Mouse (Mus musculus) intestine, embryonic 15.5 days (tissue): ENCODE results near the gene Dennd1a. TPM values are rescaled to one million over a fixed set of nuclear protein-coding genes. Genes with fewer than 3 reads are reported as not detected.

ENCODE experiments used
- ATAC-seq: fragments of 200-750 bp; cut with Nextera tagmentation; 2 replicates; pipeline ENCODE4 v1.8.0; 2017; ENCODE audit warnings: moderate TSS enrichment, moderate library complexity
- H3K27ac ChIP-seq: fragments of 300-500 bp; sonication (generic); 2 replicates; pipeline ENCODE4 v1.5.1; 2015; ENCODE audit warnings: mild to moderate bottlenecking, inconsistent platforms
- H3K27me3 ChIP-seq: fragments of 300-500 bp; sonication (generic); replicated peaks from 2 replicates; pipeline ENCODE4 v1.6.1; 2015; ENCODE audit warnings: inconsistent platforms
- H3K36me3 ChIP-seq: fragments of 300-500 bp; sonication (generic); 2 replicates; pipeline ENCODE4 v1.6.1; 2015; ENCODE audit warnings: inconsistent platforms
- H3K4me1 ChIP-seq: fragments of 300-500 bp; sonication (generic); replicated peaks from 2 replicates; pipeline ENCODE4 v1.6.1; 2015; ENCODE audit warnings: inconsistent platforms
- H3K4me2 ChIP-seq: fragments of 300-500 bp; sonication (generic); replicated peaks from 2 replicates; pipeline ENCODE4 v1.6.1; 2015; ENCODE audit warnings: mild to moderate bottlenecking, inconsistent platforms
- H3K4me3 ChIP-seq: fragments of 300-500 bp; sonication (generic); replicated peaks from 2 replicates; pipeline ENCODE4 v1.5.1; 2015; ENCODE audit warnings: inconsistent platforms
- H3K9ac ChIP-seq: fragments of 300-500 bp; sonication (generic); 2 replicates; pipeline ENCODE4 v1.6.1; 2015; ENCODE audit warnings: inconsistent platforms
- H3K9me3 ChIP-seq: fragments of 300-500 bp; sonication (generic); 2 replicates; pipeline ENCODE4 v1.6.1; 2016; ENCODE audit warnings: inconsistent platforms
- WGBS: fragments of 180-500 bp; shearing (Covaris S2); methylation state at CpG from one replicate; pipeline ENCODE4 v1.1.7; 2015; 5-methylcytosine and 5-hydroxymethylcytosine counted together
- polyA plus RNA-seq: library from polyadenylated mRNA; unstranded; fragments of >200 nt; fragmentation: Nextera tagmentation; extraction: Ambion mirVana; gene quantifications from 2 replicates; pipeline ENCODE4 v1.2.1, GENCODE M21; 2015

The Dennd1a gene
- 10.6 and 11.2 TPM in 2 replicates for polyA plus RNA-seq

DNA sequence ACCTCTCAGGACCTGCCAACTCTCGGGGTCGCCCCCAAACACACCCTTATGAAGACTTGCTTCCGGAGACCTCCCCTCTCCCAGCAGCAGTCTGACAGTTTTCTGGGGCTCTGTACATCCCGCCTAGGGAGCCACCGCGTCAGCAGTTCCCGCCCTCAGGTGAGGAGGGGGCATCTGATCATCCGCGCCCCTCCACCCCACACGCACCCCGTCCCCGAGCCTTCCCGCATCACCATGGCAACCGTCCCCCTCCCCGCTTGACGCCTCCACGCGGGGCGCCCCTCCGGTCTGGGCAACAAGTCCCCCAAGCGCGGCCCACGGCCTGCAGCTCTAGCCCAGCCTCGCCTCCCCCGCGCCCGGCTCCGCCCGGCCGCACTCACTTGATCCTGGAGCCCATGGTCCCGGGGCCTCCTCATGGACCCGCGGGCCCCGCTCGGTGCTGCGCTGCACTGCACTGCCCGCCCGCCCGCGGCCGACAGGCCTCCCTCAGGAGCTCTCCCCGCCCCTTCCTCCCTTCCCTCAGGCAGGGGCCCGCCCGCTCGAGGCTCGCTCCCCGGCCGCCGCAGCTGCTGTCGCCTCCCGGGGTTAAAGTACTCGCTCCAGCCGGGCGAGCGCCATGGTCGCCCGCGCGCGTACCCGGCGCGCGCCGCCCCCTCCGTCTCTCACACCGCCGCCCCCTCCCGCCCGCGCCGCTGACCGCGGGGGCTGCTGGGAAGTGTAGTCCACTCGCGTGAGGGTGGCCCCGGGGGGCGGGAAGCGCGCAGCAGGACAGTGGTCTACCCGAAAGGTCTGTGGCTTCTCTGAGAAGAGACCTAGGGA lies at the start of gene Dennd1a:
Gene Dennd1a (minus strand): TSS at position 658 of the 819 bp plus-strand sequence.
- 1% methylated on average over 55 of the region's 81 CpGs for WGBS
- H3K36me3 ChIP-seq: no peaks in the 10 kb centered on the region
- H3K9me3 ChIP-seq: no peaks in the 10 kb centered on the region
- peak within 1 kb of the TSS; percentile 94 for H3K27ac ChIP-seq
- H3K4me2 ChIP-seq: peak within 1 kb of the TSS; percentile 77
- 0 out of 2 replicates have a peak, but pooled peaks cover 9% of the 10 kb centered on the region for H3K4me1 ChIP-seq
- H3K9ac ChIP-seq: peak within 1 kb of the TSS; percentile 92
- H3K4me3 ChIP-seq: peak within 1 kb of the TSS; percentile 85
- ATAC-seq: peak; percentile 98
- no peaks in the 10 kb centered on the region for H3K27me3 ChIP-seq

GRCm38 (mm10) chr2:38336606-38337005 lies 49.4 kb upstream of the Dennd1a start:
- H3K36me3 ChIP-seq: no peaks in the 10 kb centered on the region
- no peak overlapping the region; the same call in 1 of the 2 replicates for H3K4me2 ChIP-seq
- no peak overlapping the region for H3K4me3 ChIP-seq
- H3K4me1 ChIP-seq: peaks cover 8% of the 10 kb centered on the region
- 2% methylated on average over 17 of the region's 17 CpGs for WGBS
- H3K27me3 ChIP-seq: peaks cover 78% of the 10 kb centered on the region
- no peak for ATAC-seq
- no peak overlapping the region for H3K9ac ChIP-seq
- no peak overlapping the region for H3K27ac ChIP-seq
- no peaks in the 10 kb centered on the region for H3K9me3 ChIP-seq

DNA sequence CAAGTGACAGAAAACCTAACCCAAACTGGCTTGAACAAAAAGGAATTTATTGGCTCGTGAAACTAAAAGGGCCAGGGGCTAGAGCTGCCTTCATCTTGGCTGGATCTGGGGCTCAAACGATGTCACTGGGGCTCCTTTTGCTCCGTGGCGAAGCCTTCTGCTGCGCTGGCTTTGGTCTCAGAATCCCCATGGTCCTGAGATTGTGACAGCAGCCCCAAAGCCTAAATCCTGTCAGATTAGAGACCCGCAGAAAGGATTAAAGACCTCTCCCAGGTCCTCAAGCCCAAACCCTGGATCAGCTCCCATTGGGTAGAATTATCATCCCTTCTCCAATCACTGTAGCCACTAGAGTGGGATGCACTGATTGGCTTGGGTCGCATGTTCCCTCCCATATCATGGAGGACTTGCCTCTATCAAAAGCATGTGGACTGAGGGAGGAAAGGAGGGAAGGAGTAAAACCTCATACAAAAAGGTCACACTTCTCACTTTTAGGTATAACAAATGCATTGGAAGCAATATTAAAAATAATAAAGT lies 46.5 kb upstream of the Dennd1a start:
- H3K4me2 ChIP-seq: no peak overlapping the region
- no peaks in the 10 kb centered on the region for H3K4me1 ChIP-seq
- 38% methylated on average over 7 of the region's 7 CpGs for WGBS
- H3K27ac ChIP-seq: no peak overlapping the region
- H3K9me3 ChIP-seq: no peaks in the 10 kb centered on the region
- H3K4me3 ChIP-seq: no peak overlapping the region
- no peak overlapping the region for H3K9ac ChIP-seq
- peaks cover 48% of the 10 kb centered on the region for H3K27me3 ChIP-seq
- no peak for ATAC-seq
- H3K36me3 ChIP-seq: no peaks in the 10 kb centered on the region

DNA sequence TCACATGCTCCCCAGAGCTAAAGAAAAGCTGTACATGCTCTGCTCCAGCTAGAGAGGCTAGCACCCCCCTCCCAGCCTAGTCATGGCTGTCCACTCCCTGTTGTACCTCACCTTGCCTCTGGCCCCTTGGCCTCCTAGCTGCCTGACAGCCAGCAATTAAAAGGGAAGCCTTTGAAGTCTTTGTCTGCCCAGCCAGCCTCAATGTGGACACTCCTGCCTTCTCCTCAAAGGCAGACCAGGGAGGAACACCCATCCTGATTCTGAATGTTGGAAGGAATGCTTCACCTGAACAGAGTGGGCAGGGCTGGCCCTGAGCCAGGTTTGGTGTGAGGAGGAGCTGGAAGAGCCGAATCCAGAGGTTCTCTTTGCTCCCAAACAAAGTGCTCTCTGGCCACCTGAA lies 39.5 kb upstream of the Dennd1a start:
- Histone ChIP-seq H3K4me1 (no peaks in the 10 kb centered on the region), H3K4me3 (no peak overlapping the region), H3K9me3 (no peaks in the 10 kb centered on the region), H3K27ac (no peak overlapping the region), H3K4me2 (no peak overlapping the region), H3K36me3 (no peaks in the 10 kb centered on the region), H3K9ac (no peak overlapping the region), H3K27me3 (peaks cover 3% of the 10 kb centered on the region; the same call in 1 of the 2 replicates)
- 45% methylated on average over 1 of the region's 1 CpGs for WGBS
- no peak for ATAC-seq

GRCm38 (mm10) chr2:38323380-38323779 lies 36.2 kb upstream of the Dennd1a start:
- WGBS: 41% methylated on average over 8 of the region's 8 CpGs
- Histone ChIP-seq H3K9ac (no peak overlapping the region), H3K27ac (no peak overlapping the region), H3K9me3 (no peaks in the 10 kb centered on the region), H3K4me1 (no peaks in the 10 kb centered on the region), H3K4me3 (no peak overlapping the region), H3K27me3 (peaks cover 3% of the 10 kb centered on the region; the same call in 1 of the 2 replicates), H3K4me2 (no peak overlapping the region), H3K36me3 (no peaks in the 10 kb centered on the region)
- no peak for ATAC-seq

- WGBS: 50% methylated on average over 4 of the region's 4 CpGs
- Histone ChIP-seq H3K27me3 (peaks cover 3% of the 10 kb centered on the region; the same call in 1 of the 2 replicates), H3K4me1 (no peaks in the 10 kb centered on the region), H3K9me3 (no peaks in the 10 kb centered on the region), H3K36me3 (no peaks in the 10 kb centered on the region), H3K4me3 (no peak overlapping the region), H3K9ac (no peak overlapping the region), H3K4me2 (no peak overlapping the region), H3K27ac (no peak overlapping the region)
- no peak for ATAC-seq
Observed at GRCm38 (mm10) chr2:38320911-38321310, 33.7 kb upstream of the Dennd1a start.

DNA sequence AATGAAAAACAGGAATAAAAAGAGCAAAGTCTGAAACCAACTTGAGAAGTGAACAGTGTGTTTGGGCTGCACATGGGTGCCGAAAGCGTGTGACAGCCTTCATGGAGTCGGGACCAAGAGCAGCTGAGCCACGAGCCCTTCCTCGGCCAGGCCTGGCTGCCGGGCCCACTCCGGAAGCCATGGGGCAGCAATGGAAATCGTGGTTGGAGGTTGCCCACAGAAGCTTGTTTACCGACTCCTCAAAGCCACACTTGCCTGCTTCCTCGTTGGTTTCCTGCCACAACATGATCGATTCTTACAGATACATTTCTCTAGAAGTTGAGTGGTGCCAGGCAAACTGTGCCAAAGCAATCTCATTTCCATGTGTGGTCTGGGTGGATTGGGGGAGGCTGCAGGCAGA lies 31.9 kb upstream of the Dennd1a start:
- Histone ChIP-seq H3K27ac (no peak overlapping the region), H3K27me3 (peaks cover 3% of the 10 kb centered on the region; the same call in 1 of the 2 replicates), H3K9ac (no peak overlapping the region), H3K4me3 (no peak overlapping the region), H3K4me2 (no peak overlapping the region), H3K36me3 (no peaks in the 10 kb centered on the region), H3K4me1 (no peaks in the 10 kb centered on the region), H3K9me3 (no peaks in the 10 kb centered on the region)
- ATAC-seq: no peak
- 83% methylated on average over 11 of the region's 11 CpGs for WGBS

DNA sequence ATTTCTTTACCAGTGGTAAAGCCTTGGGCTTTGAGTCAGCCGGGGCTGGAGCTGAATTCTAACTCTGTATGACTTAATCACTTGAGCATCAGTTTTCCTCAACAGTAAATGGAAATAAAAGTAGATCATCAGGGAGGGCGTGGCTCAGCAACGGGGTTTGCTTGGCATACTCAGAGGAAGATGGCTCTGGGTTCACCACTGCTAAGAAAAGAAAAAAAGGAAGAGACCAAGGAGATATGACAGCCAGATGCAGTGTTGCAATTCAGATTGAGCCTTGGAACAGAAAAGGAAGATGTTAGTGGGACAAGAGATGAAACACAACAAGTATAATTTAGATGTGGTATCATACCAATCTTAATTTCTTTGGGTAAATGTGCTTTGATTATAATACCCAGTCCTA lies 26.2 kb upstream of the Dennd1a start:
- Histone ChIP-seq H3K9me3 (no peaks in the 10 kb centered on the region), H3K4me2 (no peak overlapping the region), H3K4me3 (no peak overlapping the region), H3K9ac (no peak overlapping the region), H3K27ac (no peak overlapping the region), H3K36me3 (no peaks in the 10 kb centered on the region), H3K4me1 (no peaks in the 10 kb centered on the region), H3K27me3 (peaks cover 2% of the 10 kb centered on the region; the same call in 1 of the 2 replicates)
- 46% methylated on average over 3 of the region's 3 CpGs for WGBS
- no peak for ATAC-seq

DNA sequence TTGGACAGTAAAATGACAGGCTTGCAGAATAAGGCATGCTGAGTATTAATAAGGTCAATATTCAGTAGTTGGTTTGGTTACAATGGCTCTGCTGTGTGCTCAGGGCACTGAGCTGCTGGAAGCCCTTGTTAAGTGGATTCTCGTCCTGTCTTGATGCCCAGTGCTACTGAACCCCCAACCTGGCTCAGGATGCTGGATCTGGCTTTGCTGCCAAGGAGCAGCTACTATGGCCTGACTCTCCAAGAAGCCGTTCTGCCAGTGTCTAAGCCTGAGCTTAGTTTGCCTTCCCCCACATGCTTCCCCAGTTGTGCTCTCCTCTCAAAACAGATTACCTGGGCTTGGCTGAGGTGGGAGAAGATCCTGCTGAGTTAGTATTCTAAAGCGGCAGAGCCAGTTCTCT lies 25.7 kb upstream of the Dennd1a start:
- 41% methylated on average over 3 of the region's 3 CpGs for WGBS
- H3K4me2 ChIP-seq: no peak overlapping the region

GRCm38 (mm10) chr2:38305152-38305551 lies 18.0 kb upstream of the Dennd1a start:
- H3K9me3 ChIP-seq: no peaks in the 10 kb centered on the region
- no peak overlapping the region for H3K9ac ChIP-seq
- H3K4me3 ChIP-seq: no peak overlapping the region
- WGBS: 64% methylated on average over 1 of the region's 1 CpGs
- no peak overlapping the region for H3K4me2 ChIP-seq
- no peaks in the 10 kb centered on the region for H3K27me3 ChIP-seq
- H3K4me1 ChIP-seq: no peaks in the 10 kb centered on the region
- ATAC-seq: peak; percentile 80
- no peak overlapping the region for H3K27ac ChIP-seq
- no peaks in the 10 kb centered on the region for H3K36me3 ChIP-seq

More for the DNA sequence above, 25.7 kb upstream of the Dennd1a start:
- Histone ChIP-seq H3K4me3 (no peak overlapping the region), H3K27ac (no peak overlapping the region), H3K27me3 (peaks cover 2% of the 10 kb centered on the region; the same call in 1 of the 2 replicates), H3K4me1 (no peaks in the 10 kb centered on the region), H3K9ac (no peak overlapping the region), H3K36me3 (no peaks in the 10 kb centered on the region), H3K9me3 (no peaks in the 10 kb centered on the region)
- no peak for ATAC-seq

DNA sequence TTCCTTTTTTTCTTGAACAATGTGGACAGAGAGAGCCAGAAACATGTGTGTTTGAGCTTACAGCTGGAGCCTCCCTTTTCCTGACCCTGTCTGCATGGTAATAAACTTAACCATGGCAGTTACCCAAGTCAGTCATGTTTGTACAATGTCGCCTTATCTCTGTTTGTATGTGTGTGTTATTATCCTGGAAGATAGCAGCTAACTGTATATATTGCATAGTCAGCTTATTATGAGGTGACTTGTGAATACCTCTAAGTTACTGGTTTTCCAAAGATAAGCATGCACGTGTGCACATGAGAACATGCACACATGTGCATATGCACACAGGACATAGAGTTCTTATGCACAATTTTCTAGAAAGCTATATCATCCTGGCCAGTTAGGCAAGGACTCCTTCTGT lies 13.8 kb upstream of the Dennd1a start:
- H3K9me3 ChIP-seq: no peaks in the 10 kb centered on the region
- no peaks in the 10 kb centered on the region for H3K36me3 ChIP-seq
- no peak overlapping the region for H3K4me2 ChIP-seq
- H3K4me3 ChIP-seq: no peak overlapping the region
- 63% methylated on average over 2 of the region's 2 CpGs for WGBS
- H3K4me1 ChIP-seq: no peaks in the 10 kb centered on the region
- ATAC-seq: no peak
- H3K27me3 ChIP-seq: no peaks in the 10 kb centered on the region
- no peak overlapping the region for H3K9ac ChIP-seq
- no peak overlapping the region for H3K27ac ChIP-seq

DNA sequence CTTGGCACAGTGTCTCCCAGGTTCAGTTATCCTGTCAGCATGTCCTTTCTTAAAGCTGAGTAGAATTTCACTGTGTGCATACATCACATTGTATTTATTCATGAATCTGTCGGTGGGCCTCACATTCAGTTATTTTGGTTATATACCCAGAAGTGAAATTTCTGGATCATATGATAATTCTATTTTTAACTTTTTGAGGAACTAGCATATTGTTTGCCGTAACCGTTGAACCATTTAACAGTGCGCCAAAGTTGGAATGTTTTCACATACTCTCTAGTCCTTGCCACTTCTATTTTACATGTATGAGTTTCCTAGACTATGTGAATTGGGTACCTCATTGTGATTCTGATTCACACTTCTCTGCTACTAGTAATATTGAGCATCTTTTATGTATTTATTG lies 8.7 kb upstream of the Dennd1a start:
- ATAC-seq: no peak
- Histone ChIP-seq H3K4me3 (no peak overlapping the region), H3K4me1 (no peaks in the 10 kb centered on the region), H3K9me3 (no peaks in the 10 kb centered on the region), H3K9ac (no peak overlapping the region), H3K36me3 (no peaks in the 10 kb centered on the region), H3K4me2 (no peak overlapping the region), H3K27ac (no peak overlapping the region), H3K27me3 (no peaks in the 10 kb centered on the region)
- WGBS: 89% methylated on average over 4 of the region's 4 CpGs
